Mouse (Mus musculus) hematopoietic stem cell, adult 5-6 weeks (primary cell): ENCODE results near the gene Usp3. TPM values are rescaled to one million over a fixed set of nuclear protein-coding genes. Genes with fewer than 3 reads are reported as not detected.

ENCODE experiments used
- ATAC-seq, 2 experiments: fragments of 125-278 bp in 1 of 2; replicated peaks in 1 of 2; 2 replicates each; pipeline ENCODE4 v1.8.0; 2016 to 2017; ENCODE audit warnings: inconsistent platforms in 2 of 2, mild to moderate bottlenecking in 2 of 2, moderate number of reproducible peaks in 2 of 2, low read depth in 1 of 2, moderate TSS enrichment in 1 of 2; ENCODE audit not compliant: low FRiP score in 2 of 2, poor library complexity in 2 of 2, severe bottlenecking in 2 of 2, insufficient read depth in 1 of 2, low TSS enrichment in 1 of 2
- total RNA-seq: library from RNA; stranded (forward); fragments of 172-1452, 232-1000 nt; gene quantifications from 2 replicates; pipeline ENCODE4 v1.2.3, GENCODE M21; 2017

Gene Usp3
- total RNA-seq = 39.4 and 70.8 TPM in 2 replicates

DNA sequence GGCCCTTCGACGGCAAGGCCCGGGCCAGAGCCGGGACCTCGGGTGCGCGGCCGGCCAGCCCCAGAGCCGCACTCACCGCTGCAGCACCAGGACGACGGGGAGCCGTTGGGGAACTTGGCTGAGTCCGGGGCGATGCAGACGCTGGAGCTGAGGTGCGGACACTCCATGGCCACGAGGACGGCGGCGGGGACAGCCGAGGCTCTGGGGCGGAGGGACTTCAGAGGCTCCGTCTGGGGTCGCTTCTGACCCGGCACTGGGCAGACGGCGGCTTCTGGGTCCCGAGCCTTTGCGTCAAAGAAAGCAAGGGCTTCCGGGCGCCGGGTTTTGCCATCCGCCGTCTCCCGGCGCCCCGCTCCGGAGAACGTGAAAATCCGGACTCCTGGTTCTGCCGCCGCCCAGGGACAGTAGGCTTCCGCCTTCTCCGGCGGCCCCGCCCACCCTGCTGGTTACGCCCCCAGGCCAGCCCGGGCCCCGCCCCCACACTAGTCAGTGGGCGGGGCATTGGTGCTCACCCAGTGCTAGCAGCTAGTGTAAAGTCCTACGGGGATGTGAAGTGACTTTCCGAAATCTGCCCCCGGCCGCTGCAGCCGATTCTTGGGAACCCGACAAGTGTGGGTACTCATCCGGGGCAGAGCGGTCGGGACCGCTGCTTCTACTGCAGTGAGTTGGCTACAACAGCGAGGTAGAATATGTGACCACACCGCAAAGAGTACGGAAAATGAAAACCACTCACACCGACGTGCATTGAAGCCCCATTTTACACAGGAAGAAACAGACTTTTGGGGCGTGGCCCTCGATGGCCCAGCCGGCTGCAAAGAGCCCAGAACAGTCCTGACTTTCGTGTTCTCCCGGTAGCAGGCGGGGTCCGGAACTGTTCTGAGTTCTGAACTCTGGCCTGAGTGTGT, at the start of gene Usp3:
Gene Usp3, minus strand, starts transcription at position 435 of the 905 bp plus-strand sequence.
- peak; percentile 90 to 93 for ATAC-seq

DNA sequence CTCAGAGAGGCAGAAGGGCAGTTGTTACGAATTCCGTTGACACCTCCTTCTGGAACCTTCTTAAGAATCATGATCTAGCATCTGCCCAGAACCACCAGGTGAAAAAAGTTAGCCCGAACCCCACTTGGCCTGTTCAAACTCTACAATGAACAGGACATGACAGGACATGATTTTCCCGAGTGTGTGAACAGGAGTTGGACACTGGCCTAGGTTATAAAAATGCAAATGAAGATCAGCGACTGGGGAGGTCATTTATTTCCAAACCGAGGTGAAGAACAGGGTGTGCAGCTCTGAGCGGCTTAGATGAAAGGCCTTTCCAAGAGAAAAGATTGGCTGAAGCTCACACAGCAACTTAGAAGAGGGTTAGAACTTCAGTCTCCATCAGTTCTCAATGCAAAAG, 47.5 kb upstream of the Usp3 start:
- ATAC-seq = no peak

DNA sequence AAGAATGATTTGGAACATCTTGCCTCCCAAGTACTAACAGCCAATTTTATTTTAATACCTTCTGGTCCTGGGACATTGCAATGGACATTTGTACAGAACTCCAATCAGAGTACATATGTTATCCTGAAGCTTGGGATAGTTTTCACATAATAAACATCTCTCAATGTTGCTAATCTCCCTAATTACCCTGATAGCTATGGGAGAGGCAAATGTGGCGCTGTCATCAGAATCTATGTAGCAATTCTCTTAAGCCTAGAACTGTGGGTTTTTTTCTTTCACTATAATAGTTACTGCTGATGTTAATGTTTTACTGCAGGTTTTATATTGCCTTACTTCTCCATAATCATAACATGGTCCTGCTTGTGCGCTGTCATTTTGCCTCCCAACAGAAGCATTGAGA, 46.7 kb upstream of the Usp3 start:
- ATAC-seq = no peak

DNA sequence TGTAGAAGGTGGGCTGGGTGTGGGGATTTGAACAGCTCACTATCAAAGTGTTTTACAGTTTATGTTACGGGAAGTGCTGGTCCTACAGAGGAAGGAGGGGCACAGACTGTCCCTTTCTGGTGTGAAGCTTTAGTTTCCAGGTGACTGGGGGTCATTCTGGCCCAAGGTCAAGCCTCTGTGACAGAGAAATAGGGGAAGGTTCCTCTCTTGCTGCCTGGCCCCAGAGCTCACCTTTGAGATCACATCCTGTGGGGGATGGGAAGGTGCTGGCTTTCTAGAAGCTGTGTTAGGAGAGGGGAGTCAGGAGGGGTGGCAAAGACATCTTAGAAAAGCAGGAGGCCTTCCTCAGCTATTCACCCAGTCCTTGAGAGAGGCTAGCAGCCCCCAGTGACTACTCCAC, 39.5 kb upstream of the Usp3 start:
- no peak for ATAC-seq

DNA sequence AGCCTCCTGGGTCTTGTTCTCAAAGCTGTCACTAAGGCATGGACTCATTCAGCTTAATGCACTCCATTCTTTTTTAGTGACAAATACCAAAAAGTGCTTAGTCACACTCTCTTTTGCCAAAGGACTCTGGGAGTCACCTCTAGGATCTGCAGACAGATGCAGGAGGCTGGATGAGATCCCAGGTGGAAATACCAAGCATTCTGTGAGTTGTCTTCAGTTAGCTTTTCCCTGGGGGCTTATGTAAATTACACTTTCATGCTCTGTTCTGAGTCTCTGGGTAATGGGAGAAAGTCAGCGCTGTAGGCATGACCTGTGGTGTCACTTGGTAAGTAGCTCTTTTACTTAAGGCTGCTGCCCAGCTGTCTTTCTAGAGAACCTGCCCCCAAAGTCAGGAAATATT, 38.0 kb upstream of the Usp3 start:
- ATAC-seq = no peak

DNA sequence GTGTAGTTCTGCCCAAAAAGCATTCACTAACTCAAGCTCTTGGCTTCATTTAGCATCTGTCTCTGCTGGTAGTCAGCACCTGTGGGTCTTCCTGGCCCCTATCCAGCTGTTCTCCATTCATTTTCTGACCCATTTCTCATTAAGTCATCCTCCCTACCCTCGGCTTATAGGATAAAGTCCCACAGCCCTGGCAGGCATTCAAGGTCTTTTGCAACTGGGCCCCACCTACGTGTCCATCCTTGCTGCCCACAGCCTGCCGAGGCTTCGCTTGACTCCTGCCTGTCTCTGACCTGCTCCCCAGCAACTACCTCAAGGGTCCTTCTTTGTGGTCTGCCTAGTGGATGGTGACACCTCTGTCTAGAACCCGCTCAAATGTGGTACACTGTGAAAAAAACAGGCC, 33.7 kb upstream of the Usp3 start:
- no peak for ATAC-seq

DNA sequence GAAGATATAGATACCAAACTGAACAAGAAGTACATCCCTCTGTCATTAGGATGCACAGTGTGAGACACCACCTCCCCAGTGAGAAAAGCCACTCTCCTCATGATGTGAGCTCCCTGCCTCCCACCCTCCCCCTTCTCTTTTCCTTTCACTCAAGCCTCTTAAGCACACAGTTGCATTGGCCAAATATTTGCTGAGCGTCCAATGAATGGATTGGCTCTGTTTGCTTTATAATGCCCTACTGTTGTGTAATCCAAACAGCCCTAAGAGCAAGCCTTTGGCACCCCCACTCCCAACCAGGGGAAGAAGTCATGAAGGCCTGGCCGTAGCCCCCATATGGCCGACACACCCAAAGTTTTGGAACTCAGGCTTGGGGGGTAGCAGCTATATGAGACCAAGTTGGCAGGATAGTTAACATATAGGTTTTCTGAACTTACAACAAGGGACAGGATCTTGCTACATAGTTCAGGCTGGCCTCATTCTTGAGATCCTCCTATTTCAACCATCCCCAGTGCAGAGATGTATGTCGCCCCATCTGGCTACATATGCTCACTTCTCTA, 33.1 kb upstream of the Usp3 start:
- no peak for ATAC-seq

DNA sequence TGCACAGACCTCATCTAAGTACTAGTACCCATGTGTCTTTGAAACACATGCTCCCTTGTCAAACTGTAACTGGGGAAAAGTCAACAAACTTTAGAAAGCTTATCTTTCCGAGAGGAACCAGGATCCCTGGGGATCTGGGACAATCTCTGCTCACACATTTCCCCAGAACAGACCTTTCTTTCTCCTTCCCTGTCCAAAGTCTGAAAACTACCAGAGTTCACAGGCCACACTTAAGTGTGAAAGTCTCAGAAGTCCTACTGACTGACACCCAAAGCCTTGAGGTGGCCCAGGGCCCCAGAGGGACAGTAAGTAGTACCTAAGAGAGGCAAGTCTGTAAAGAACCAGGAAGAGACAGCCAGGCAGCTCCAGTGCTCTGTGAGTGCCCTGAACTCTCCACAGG, 31.9 kb upstream of the Usp3 start:
- no peak for ATAC-seq

DNA sequence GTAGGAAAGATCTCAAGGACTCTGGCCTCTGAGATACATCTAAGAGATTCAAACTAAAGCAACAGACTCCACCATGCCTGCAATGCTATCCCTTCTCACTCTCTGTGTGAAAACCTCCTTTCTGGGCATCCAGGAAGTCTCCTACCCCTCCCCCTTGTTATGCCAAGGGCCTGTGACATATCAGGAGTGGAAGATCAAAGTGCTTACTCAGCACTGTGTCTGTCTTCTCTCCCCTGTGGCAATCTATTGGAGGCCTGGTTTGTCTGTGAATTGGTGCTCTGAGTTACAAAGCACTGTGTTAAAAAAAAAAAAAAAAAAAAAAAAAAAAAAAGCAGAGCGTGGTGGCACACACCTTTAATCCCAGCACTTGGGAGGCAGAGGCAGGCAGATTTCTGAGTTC, 30.7 kb upstream of the Usp3 start:
- no peak for ATAC-seq

DNA sequence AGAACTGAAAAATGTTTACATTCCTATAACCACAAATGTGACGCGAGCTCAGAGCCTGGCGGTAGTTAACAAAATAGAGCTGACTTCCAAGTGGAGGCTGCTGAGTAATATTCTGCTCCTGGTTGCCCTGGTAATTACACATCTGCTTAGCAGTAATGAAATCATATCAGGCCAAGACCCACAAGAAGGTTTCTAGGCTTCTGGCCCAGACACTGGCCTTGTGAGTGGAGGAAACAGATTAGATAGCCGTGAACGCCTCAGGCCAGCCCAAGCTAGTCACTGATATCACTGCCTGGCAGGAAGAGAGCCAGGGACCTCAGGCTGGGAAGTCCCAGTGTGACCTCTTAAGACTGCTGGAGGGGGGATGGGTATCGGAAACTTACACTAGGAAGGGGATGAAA, 27.6 kb upstream of the Usp3 start:
- peak; percentile 66 to 90 for ATAC-seq

DNA sequence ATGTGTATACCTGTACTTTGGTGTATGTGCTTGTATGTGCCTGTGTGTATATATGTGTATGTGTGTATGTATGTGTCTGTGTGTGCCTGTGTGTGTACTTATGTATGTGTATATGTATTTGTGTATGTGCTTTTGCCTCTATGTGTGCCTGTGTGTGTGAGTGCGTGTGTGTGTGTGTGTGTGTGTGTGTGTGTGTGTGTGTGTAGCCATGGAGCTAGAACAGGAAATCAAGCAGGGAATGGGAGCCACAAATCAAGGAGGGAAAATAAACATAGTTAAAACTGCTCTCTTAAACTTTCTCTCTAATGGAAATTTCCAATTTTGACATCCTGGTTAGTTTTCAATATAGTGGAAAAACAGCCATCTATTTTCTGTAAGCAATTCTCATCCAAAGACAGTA, 27.1 kb upstream of the Usp3 start:
- ATAC-seq = no peak

DNA sequence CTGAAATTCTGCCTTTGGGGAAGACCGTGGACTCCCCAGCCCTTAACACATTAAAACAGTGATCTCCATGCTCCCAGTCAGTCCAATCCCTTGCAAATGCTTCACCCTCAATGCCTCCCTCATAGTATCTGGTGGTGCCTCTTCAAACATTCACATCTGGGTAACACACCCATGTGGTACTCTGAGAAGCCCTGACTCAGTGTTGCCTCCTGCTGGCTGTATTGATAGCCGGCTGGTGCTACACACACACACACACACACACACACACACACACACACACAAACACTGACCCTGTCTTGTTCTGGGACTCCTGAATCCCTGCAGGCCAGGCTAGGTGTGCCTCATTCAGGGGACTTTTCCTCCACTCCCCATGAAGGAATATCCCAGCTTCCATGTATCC, 24.9 kb upstream of the Usp3 start:
- no peak for ATAC-seq

DNA sequence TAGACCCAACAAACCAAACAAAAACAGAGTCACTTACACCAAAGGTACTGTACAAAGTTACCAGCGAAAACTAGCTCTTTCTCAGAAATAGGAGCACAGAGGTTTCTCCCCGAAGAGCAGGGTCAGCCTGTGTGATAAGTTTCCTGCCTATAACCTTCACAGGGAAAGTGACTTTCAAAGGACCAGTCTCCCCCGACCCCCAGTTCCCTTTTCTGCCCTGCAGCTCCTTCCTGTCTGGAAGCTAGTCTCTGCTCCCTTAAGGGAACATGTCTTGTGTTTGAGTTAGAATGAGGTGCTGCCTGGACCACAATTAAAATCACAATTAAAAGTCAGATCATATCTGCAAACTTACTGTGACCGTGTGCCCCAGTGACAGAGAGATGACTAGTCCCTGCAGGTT, 23.9 kb upstream of the Usp3 start:
- peak; percentile 4 to 43; a peak in 1 of 4 replicates for ATAC-seq

DNA sequence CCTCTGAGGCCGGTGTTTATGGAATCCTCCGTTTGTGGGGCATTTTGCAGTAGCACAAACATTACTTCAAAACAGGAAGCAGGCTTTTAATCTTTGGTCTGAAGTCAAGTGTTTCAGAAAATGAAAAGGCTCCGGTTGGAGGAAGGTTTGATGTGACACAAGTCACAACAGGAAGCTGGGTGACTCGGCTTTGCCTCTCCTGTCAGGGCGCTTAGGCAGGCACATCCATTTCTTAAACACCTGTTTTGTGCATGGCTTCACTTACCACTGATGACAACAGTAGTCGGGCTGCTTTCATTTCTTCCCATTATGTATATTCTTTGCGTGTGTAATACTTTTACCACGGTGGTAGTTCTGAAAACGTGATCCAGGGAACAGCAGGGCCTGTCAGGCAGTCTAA, 22.2 kb upstream of the Usp3 start:
- ATAC-seq = peak in 1 of 2 experiments; percentile 31; a peak in 1 of 4 replicates

DNA sequence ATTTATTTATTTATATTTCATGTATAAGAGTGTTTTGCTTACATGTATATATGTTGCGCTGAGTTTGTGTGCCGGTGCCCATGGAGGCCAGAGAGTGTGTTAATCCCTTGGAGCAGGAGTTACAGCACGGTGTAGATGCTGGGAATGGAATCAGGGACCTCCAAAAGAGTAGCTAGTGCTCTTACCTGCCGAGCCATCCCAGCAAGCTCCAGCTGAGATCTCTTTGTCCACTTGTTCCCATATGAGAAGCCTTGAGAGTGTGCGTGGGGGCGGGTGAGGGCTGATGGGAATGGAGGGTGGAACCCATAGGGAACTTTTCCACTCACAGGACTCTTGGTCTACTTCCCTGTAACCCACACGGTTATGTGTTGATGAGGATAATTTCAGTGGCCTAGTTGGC, 21.6 kb upstream of the Usp3 start:
- ATAC-seq = no peak

DNA sequence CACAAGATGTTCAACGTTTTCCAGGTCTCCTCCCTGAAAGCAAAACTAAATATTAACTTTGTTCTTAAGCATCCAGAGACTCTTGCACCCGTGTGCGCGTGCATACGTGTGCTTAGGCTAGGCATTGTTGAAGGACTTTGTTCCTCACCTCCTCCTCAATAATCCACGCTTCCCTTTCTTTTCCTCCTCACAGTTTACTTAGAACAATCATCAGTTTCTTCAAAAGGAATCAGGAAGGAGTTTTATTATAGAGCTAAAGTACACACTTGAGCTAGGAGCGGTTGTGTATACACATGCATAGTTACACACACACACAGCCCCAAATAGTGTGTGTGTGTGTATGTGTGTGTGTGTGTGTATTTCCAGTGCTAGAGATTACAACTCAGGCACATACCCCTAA, 20.7 kb upstream of the Usp3 start:
- ATAC-seq = no peak

DNA sequence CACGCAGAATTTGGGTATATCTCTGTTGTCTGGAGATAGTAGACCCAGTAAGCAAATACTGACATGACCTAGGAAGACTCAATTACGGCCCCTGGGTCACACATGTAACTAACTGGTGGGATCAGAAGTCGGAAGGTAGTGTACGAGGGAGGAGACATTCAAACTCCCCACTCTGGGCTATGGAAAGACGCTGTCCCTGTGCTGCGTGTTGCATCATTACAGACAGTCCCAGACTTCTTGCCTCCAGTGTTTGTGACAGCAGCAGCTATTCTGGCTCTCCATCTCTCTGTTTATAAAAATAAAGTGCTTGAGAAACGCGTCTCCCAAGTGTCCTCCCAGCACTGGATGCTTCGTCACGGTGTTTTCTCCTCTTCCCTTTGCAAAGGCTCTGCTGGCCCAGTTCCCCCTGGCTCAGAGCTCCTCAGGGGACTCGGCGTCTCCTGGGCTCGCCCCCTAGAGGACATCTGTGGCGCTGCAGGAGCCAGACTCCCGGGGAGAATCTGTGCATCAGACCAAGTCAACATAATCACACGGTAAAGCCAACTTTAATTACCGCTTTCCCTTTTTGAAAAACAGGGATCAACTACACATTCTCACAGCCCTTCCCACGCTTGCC, 18.6 kb upstream of the Usp3 start:
- peak; percentile 93 to 94 for ATAC-seq

DNA sequence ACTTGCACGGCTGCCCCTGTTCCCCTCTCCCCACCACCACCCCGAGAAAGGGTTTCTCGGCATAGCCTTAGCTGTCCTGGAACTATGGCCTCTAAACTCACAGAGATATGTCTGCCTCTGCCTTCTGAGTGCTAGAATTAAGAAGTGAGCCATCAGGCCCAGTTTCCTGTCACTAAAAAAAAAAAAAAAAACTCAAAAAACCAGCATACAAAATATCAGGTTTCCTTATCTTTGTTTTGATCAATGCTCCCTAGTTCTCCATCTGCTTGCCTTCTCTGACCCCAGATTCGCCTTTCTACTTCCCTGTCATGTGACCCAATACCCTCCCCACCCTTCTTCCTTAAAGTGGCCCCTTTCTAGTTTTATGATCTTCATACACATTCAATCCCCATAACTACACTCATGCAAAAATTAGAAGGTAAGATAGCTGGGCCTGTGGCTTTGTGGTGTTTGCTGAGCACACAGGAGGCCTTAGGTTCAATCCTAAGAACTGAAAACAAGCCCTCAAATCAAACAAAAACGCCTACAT, 15.9 kb upstream of the Usp3 start:
- no peak for ATAC-seq
